In the genomic region with DNA sequence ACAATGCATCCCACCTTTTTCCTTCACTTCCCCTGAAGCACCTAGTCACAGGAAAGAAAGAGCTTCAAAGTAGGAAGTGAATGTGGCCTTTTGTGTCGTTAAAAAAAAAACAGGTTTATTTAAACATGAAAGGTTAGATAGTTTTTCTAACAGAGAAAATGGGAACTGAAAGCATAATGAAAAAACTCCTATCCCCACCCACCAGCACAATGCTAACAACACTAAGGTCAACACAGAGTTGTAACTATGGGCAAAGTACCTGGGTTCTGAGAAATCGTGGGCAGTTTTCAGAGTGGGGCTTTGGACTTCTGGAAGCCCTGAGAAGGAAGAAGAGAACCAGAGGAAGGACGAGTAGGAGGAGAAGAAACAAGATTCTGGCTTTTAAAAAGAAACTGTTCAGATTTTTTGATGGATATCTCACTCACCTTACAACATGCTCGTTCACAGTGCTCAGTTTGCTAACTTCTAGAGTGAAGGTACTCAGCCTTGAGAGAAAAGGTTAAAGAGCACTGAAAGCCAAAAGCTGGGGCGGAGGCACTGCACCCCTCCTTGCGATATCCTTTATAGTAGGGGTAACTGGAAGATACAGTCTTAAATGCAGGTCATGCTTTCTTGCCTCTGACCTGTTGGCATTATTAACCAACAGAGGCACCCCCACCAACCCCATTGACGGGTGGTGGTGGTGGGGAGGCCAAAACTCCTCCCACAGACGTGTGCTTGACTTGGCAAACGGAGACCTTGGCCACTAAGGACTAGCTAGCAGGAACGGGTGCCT, we compare ENCODE assay signal across 16 mouse cellular contexts. TPM values are rescaled to one million over a fixed set of nuclear protein-coding genes. Genes with fewer than 3 reads are reported as not detected.
DNase-seq lines count a peak whose midpoint lies in the region; ATAC-seq and TF ChIP-seq lines count a peak whose summit lies in the region.
"Had no signal": no experiment of that assay in that cellular context is flagged by ENCODE, and none has a peak within 500 bp of the region (broad histone marks: within the 10 kb centered on the region; RNA-seq: fewer than 3 reads in every experiment).

No protein-coding gene starts in this region.

- 75% methylated on average over 10 of the region's 10 CpGs for WGBS in midbrain, embryonic 14.5 days
- WGBS in midbrain, embryonic 15.5 days, result 66% methylated on average over 10 of the region's 10 CpGs
- WGBS in bone marrow, adult 2 months, result 39% methylated on average over 10 of the region's 10 CpGs
- WGBS in liver, embryonic 12.5 days (ENCODE audit: insufficient replicate concordance), result 44% methylated on average over 10 of the region's 10 CpGs

- H3K27me3 ChIP-seq in midbrain, embryonic 14.5 days (ENCODE audit: control insufficient read depth, insufficient read depth, low read length), result no peaks in the 10 kb centered on the region
- H3K27me3 ChIP-seq in midbrain, embryonic 15.5 days (replicated peaks), result no peaks in the 10 kb centered on the region
- peaks cover 32% of the 10 kb centered on the region for H3K27me3 ChIP-seq in liver, embryonic 12.5 days (replicated peaks)

- H3K9ac ChIP-seq in midbrain, embryonic 14.5 days (replicated peaks; ENCODE audit: low read length), result no peak overlapping the region
- no peak overlapping the region for H3K9ac ChIP-seq in midbrain, embryonic 15.5 days
- no peak overlapping the region for H3K9ac ChIP-seq in liver, embryonic 12.5 days
- H3K9ac ChIP-seq: liver, embryonic 15.5 days; neural tube, embryonic 13.5 days had no signal

- TF ChIP-seq CTCF in bone marrow, adult 2 months (IDR thresholded peaks at IDR 0.05; ENCODE audit: control insufficient read depth, insufficient read depth, low read length), result no peak

- H3K4me1 ChIP-seq in midbrain, embryonic 14.5 days (ENCODE audit: control insufficient read depth, insufficient read depth, low read length), result peaks cover 38% of the 10 kb centered on the region
- H3K4me1 ChIP-seq in midbrain, embryonic 15.5 days, result peaks cover 28% of the 10 kb centered on the region
- H3K4me1 ChIP-seq in bone marrow, adult 2 months (ENCODE audit: control insufficient read depth, insufficient read depth, low read length), result no peaks in the 10 kb centered on the region; the same call in none of the 2 replicates
- H3K4me1 ChIP-seq in liver, embryonic 12.5 days, result peaks cover 19% of the 10 kb centered on the region

- H3K4me3 ChIP-seq in midbrain, embryonic 14.5 days (replicated peaks; ENCODE audit: low read depth, low read length), result no peak overlapping the region
- H3K4me3 ChIP-seq in midbrain, embryonic 15.5 days, result no peak overlapping the region
- H3K4me3 ChIP-seq in bone marrow, adult 2 months (replicated peaks; ENCODE audit: control insufficient read depth, low read depth, low read length), result no peak overlapping the region
- no peak overlapping the region for H3K4me3 ChIP-seq in liver, embryonic 12.5 days
- H3K4me3 ChIP-seq: erythroblast, embryonic 14.5 days; liver, embryonic 15.5 days; neural tube, embryonic 13.5 days had no signal

- no peaks in the 10 kb centered on the region for H3K36me3 ChIP-seq in midbrain, embryonic 14.5 days (ENCODE audit: control insufficient read depth, insufficient read depth, low read length)
- no peaks in the 10 kb centered on the region for H3K36me3 ChIP-seq in midbrain, embryonic 15.5 days (replicated peaks)
- no peaks in the 10 kb centered on the region for H3K36me3 ChIP-seq in liver, embryonic 12.5 days
- H3K36me3 ChIP-seq: liver, embryonic 15.5 days; neural tube, embryonic 13.5 days had no signal

- peak overlapping the region; percentile 92; the same call in 1 of the 2 replicates for H3K27ac ChIP-seq in midbrain, embryonic 14.5 days (replicated peaks; ENCODE audit: low read depth, low read length)
- H3K27ac ChIP-seq in midbrain, embryonic 15.5 days, result no peak overlapping the region
- peak overlapping the region; percentile 55; the same call in 1 of the 2 replicates for H3K27ac ChIP-seq in bone marrow, adult 2 months (ENCODE audit: control insufficient read depth, insufficient read depth, low read depth, low read length, poor library complexity)
- no peak overlapping the region for H3K27ac ChIP-seq in liver, embryonic 12.5 days
- H3K27ac ChIP-seq: liver, embryonic 15.5 days; neural tube, embryonic 13.5 days had no signal

- no peak for ATAC-seq in midbrain, embryonic 14.5 days (ENCODE audit: low FRiP score, low TSS enrichment)
- ATAC-seq in midbrain, embryonic 15.5 days (replicated peaks), result no peak
- ATAC-seq in neutrophil, adult 5-6 weeks (ENCODE audit: extremely low read depth, insufficient number of reproducible peaks, low FRiP score, poor library complexity, severe bottlenecking), result peak; percentile 70
- no peak for ATAC-seq in liver, embryonic 12.5 days

- H3K4me2 ChIP-seq in midbrain, embryonic 14.5 days (ENCODE audit: low read length), result no peak overlapping the region
- no peak overlapping the region for H3K4me2 ChIP-seq in midbrain, embryonic 15.5 days
- H3K4me2 ChIP-seq in liver, embryonic 12.5 days, result no peak overlapping the region
- H3K4me2 ChIP-seq: liver, embryonic 15.5 days; neural tube, embryonic 13.5 days had no signal

- DNase-seq in adrenal gland, postnatal 14 days, result peak; percentile 41
- DNase-seq in adrenal gland, adult 2 months, result no peak
- DNase-seq in midbrain, embryonic 14.5 days, result no peak
- no peak for DNase-seq in cerebellum, postnatal 36 days
- DNase-seq: adrenal gland, adult 8-10 months; cerebellum, adult 11 months; gastrocnemius, postnatal 25 days; heart, postnatal 10 days; right cerebral cortex, postnatal 14 days had no signal

- no peaks in the 10 kb centered on the region for H3K9me3 ChIP-seq in midbrain, embryonic 14.5 days (ENCODE audit: control insufficient read depth, low read length)
- no peaks in the 10 kb centered on the region for H3K9me3 ChIP-seq in midbrain, embryonic 15.5 days
- no peaks in the 10 kb centered on the region for H3K9me3 ChIP-seq in liver, embryonic 12.5 days (replicated peaks)
- H3K9me3 ChIP-seq: liver, embryonic 15.5 days; neural tube, embryonic 13.5 days had no signal

- TF ChIP-seq POLR2A in bone marrow, adult 2 months (IDR thresholded peaks at IDR 0.05; ENCODE audit: borderline replicate concordance, control insufficient read depth, low read depth, low read length), result no peak

RNA-seq across cellular contexts. Expression of a gene that starts 1.2 kb away (rescaled TPM):
- total RNA-seq in adrenal gland, postnatal 14 days (2021), result 20.2 and 23.1 TPM in 2 replicates
- 10 to 100 TPM; 18.0 to 22.4 TPM for total RNA-seq in adrenal gland, adult 2 months (2021)
- 4.2 and 4.5 TPM in 2 replicates for polyA plus RNA-seq in adrenal gland, adult 2 months (2012; rRNA removed)
- polyA plus RNA-seq in midbrain, embryonic 14.5 days (2014; fragmentation: Nextera tagmentation; extraction: Ambion mirVana), result 79.6 and 111 TPM in 2 replicates
- 90.4 and 95.6 TPM in 2 replicates for polyA plus RNA-seq in midbrain, embryonic 15.5 days (2015; fragmentation: Nextera tagmentation; extraction: Ambion mirVana)
- polyA plus RNA-seq in bone marrow, adult 2 months (2011; ENCODE audit: insufficient read depth, insufficient read length, low replicate concordance, missing spikeins), result 7.4 and 27.7 TPM in 2 replicates
- 57.5 and 57.7 TPM in 2 replicates for total RNA-seq in neutrophil, adult 5-6 weeks (2017)
- 8.2 and 10.2 TPM in 2 replicates for polyA plus RNA-seq in liver, embryonic 12.5 days (2016; fragmentation: Nextera tagmentation; extraction: Ambion mirVana)

Comparison
In these comparisons a context has a peak if more than half of its experiments do, and no peak if none do; other contexts are left out.
1. H3K27ac ChIP-seq: peak in midbrain, embryonic 14.5 days (single experiment) and bone marrow, adult 2 months (single experiment); none in midbrain, embryonic 15.5 days (single experiment) and liver, embryonic 12.5 days (single experiment).